Mouse (Mus musculus) thymus, adult 18-20 months (tissue): ENCODE measurements at regions not wholly inside any gene's neighbourhood (a gene's known extent, or its start where the extent isn't known, plus 50 kb on each side); places are given as distances from the start of the nearest gene placed in this dataset.

Experiments used
- DNase-seq, 2 experiments: peaks; one replicate each; pipeline ENCODE4 v3.0.0; 2022; ENCODE audit warnings: mixed read lengths in 2 of 2

DNA sequence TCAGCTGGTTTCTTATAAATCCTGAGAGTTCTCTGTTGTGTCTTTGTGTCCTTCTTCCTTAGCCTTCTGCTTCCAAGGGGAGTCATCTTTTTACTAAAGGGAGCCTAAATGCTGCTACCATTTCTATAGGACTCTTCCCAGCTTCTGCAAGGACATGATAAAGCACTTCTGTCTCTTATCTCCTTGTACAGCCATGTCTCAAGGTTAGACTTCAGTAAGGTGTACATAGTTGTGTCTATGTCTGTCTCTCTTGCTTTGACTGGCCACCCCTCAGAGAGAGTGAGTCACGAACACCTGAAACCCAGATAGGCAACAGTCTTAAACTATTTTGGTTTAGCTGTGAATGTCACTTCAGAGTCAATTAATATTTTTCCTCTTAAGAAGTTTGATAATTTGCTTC is 353.0 kb downstream of the Btg1 start:
- DNase-seq, result no peak

DNA sequence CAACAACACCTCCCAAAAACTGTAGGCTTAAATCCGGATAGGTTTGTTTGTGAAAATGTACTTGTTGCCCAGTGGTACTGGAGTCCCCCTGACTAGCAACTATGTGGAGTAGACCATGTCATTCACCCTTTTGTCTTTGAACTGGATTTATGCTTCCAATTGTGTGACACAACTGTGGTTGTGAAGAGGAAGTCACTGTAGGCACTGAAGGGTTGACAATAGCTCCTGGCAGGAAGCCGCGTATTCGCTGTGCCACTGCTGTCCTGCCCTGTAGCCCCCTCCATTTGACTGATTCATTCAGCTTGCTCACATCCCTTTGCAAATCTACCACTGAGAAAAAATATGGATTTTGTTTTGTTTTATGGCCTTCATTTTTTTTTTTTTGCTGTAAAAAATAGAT is 353.9 kb downstream of the Btg1 start:
- no peak for DNase-seq

DNA sequence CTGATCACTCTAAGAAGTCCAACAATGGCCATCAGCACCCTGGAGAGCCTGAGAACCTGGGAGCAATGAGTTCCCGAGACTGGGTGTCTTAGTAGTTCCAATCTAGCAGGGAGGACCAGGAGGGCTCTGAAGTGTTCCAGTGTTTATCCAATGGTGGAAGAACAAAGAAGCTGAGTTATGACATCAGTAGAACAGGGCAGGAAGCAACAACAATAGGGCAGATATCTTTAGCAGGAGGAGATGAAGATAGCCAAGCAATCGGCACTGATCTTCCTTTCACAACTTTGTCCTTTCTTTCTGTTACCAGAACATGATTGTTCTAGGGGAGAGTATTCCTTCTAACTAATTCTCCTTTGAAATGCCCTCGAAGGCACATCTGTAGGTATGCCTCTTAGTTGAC is 355.0 kb downstream of the Btg1 start:
- DNase-seq, result no peak

DNA sequence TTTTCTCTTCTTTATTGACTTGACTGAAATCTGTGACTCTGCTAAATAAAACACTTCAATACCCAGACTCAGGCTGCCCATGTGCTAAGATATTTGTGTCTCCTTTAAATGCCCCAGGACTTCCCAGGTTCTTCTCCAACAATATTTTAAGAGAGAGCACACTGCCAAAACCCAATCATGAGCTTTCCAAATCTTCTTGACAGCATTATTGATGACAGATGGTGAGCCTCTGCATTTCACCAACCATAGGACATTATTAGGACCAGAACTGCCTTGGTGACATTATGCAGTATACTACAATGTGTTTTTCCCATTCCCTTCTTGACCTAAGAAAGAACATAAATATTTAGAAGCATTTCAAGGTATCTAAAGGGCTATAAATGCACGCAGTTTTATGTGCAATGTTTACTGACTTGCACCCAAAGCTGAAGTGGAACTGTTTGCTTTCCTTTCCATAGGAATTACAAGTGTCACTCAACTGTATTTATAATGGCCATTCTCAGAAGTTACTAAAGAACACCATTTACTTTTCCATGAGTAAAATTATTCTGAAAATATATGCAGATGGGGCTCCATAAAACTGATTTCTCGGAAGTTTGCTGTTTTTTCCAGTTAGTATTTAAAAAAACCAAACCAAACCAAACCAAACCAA is 357.6 kb downstream of the Btg1 start:
- no peak for DNase-seq

- DNase-seq, result no peak
These were observed 359.9 kb downstream of the Btg1 start for GRCm38 (mm10) chr10:96976691-96977090.

DNA sequence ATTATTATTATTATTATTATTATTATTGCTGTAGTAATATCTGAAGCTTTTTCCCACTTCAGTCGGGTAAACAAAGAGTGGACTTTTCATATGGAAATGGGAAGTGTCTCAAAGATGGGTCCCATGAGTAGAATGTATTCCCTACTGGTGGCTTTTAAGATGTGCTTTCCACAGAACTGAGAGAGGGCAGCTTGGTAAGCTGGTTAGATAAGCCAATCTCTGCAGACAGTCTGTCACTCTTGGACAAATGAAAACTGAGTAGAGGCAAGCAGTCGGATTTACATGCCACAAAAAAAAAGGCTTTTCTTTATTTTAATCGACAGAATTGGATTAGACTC is 363.7 kb downstream of the Btg1 start:
- no peak for DNase-seq

GRCm38 (mm10) chr10:96980832-96981515 is 364.2 kb downstream of the Btg1 start:
- DNase-seq, result no peak

GRCm38 (mm10) chr10:96981516-96981869 is 364.7 kb downstream of the Btg1 start:
- no peak for DNase-seq

DNA sequence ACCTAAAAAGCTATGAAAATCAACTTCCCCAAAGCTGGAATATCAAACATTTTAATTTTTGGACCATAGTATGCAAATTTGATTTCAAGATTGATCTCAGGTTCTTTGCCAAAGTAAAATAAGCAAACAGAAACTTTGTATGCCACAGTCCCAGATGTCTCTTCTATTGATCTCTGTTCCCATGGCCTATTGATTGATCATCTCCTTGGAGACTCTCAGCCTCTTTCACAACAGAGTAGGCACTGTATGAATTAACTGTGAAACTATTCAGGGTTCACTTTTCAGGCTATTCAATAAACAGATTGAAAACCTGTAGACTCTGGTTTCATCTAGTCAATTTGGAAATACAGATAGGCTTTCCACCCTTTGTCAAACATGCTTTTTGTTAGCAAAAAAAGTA is 384.1 kb downstream of the Btg1 start:
- no peak for DNase-seq

GRCm38 (mm10) chr10:97008873-97009272 is 392.1 kb downstream of the Btg1 start:
- no peak for DNase-seq

DNA sequence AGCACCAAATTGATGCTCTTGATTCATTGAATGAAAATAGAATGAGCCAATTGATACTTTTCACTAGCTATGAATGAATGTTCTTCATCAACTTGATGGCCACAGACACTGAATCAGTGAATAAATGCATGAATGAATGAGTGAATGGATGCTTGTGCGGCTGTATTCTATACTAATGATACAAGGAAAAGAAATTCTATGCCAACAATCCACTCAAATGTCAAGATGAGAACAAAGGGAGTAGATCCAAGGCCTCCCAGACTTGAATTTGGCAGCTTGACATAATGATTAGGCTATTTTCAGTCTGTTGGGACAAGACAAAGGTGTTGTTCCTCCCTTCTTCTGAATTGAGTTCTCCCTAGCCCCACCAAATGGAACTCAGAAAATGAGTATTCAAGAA is 393.1 kb downstream of the Btg1 start:
- DNase-seq, result no peak

- DNase-seq, result no peak
These were observed 401.8 kb downstream of the Btg1 start for GRCm38 (mm10) chr10:97018641-97019040.

- DNase-seq, result no peak
These were observed 412.0 kb downstream of the Btg1 start for GRCm38 (mm10) chr10:97028776-97029175.

DNA sequence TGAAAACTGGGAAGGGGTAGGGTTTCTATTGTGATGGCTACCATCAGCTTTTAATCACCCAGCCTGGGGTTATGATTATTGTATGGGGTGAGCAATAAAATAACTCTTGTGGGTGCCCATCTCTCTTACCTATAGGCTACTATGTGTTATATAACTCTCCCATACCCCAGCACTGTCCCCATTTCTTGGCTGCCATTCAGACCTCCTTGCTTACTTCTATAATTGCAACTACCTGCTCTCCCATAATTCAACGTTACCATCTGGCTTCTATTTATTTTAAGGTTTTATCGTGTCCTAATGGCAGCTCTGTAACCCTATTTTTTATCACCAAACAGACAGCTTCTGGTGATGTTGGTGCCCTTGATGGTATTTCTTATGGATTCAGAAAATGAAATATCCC is 414.2 kb downstream of the Btg1 start:
- no peak for DNase-seq

GRCm38 (mm10) chr10:97035371-97035786 is 418.6 kb downstream of the Btg1 start:
- no peak for DNase-seq

DNA sequence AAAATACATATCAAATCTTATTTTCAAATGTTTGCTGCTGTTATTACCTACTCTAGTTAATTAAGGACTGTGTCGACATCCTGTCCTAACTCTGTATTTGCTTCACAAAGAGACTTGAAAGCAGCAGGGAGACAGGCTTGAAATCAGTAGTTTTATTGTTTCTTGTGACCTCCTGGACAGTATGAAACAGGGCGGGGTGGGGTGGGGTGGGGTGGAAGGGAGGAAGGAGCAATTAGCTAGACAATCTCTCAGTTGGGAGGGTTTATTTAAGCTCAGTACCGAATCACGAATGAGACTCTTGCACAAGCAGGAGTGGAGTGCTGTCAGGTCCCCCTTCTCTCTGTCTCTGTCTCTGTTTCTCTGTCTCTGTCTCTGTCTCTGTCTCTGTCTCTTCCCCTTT is 421.2 kb downstream of the Btg1 start:
- DNase-seq, result no peak

DNA sequence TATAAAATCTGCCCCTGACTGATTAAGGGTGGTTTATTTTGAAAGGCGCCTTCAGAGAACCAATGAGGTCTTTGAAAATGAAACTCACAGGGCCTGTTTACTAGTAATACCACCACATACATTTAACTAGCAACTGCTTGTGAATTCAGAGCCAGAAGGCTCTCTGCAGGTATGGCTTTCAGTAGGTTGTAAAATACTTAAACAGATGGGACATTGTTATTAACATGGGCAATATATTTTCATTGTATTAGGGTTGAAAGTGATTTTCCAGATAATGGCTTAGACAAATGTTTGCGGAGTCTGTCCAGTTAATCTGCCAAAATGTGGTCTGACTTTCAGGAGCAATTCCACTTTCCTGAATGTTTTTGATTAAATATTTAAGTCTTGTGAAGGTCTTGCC is 430.8 kb downstream of the Btg1 start:
- DNase-seq, result no peak

DNA sequence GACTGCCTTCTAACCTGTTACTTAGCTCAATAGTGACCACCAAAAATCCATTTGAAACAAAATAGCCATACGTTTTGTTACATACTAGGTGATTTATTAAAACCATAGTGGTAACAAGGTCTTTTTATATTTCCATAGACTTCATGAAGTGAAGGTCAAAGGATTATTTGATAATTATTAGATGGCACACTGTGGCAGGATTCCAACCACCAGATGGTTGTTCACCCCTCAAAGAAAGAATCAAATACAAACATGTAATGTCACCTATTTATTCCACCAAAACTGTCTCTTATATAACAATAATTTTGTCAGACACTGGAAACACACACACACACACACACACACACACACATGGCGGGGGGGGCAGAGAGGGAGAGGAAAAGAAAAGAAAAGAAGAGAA is 431.2 kb downstream of the Btg1 start:
- DNase-seq, result no peak

GRCm38 (mm10) chr10:97054472-97054871 is 424.9 kb upstream of the Dcn start:
- no peak for DNase-seq

DNA sequence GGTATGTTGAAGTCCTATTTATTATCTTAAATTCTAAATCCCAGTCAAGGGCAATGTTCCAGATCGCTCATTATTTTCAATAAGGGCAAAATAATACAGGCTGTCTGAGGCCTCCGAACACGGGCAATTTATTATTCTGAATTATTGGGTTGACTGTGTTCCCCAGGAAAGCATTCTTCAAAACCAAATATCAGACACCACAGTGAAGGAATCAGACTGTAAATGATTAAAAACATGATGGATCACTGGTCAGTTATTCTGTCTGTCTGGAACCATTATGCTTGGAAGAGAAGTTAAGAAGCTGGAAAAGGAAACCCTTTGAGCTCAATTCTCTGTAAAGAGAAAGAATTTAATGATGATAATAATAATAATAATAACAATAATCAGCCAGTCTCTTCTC is 417.4 kb upstream of the Dcn start:
- DNase-seq, result no peak

DNA sequence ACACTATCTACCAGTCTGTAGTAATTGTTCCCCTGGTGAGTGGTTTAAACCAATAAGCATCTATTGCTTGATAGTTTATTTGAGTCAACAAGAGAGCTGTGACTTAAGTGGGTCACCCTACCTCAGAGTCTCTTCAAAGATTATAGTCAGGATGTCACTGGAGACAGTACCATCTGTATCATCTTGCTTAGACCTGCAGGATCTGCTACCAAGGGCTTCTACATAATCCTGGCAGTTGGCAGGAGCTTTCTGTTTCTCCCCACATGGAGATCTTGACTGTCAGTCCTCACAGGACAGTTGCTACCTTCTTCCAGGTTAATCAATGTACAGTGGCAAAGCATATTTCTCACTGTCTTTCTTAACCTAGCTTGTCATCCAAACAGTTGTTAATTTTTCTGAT is 414.9 kb upstream of the Dcn start:
- DNase-seq, result no peak

GRCm38 (mm10) chr10:97078022-97078473 is 401.4 kb upstream of the Dcn start:
- DNase-seq, result no peak

GRCm38 (mm10) chr10:97079575-97079974 is 399.8 kb upstream of the Dcn start:
- DNase-seq, result no peak

GRCm38 (mm10) chr10:97087286-97087685 is 392.1 kb upstream of the Dcn start:
- no peak for DNase-seq

DNA sequence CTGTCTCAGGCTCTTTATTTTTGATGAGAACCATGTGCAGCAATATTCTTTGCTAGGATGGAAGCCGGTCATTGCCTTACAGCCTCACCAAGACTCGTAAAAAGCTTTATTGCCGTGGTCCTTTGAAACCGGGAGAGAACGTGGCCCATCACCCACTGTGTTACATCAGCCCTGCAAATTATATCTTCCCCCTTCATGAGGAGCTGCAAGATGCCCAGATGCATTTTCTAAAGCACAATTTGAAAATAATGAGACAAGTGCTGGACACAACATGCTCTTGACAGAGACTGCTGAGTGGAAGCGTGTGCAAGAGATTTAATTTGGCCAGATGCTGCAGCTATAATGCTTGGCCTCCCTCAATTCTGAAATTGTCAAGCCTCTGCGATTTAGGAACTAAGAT is 389.2 kb upstream of the Dcn start:
- no peak for DNase-seq
